Mouse (Mus musculus) embryo, embryonic 11.5 days (tissue): Measurements from ENCODE around the gene Sirt3.
A peak's percentile ranks its signal among the peaks of the same experiment; 100 is the strongest.

ENCODE experiments used
- DNase-seq: peaks from one replicate; pipeline ENCODE4 v3.0.0-alpha.2; 2012; ENCODE audit warnings: low read depth, low spot score

Sirt3 gene

DNA sequence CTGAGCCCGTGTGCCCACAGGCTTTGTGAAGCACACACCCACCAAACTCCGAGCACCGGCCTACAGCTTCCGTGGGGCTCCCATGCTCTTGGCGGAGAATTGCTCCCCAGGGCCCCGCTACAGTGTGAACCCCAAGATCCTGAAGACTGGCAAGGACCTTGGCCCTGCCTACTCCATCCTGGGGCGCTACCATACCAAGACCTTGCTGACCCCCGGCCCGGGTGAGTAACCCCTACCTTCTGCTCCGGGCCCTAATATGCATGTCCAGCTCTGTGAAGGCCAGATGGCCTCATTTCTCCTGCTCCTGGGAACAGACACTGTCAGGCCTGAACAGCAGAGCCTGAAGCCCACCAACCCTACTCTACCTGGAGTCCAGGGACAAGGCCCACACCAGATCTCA lies 33.5 kb downstream of the Sirt3 start:
- DNase-seq: no peak

- no peak for DNase-seq
These were observed 34.1 kb downstream of the Sirt3 start, which contains the start of gene Odf3 for GRCm38 (mm10) chr7:140847755-140848580. Gene Odf3, plus strand, starts transcription at chr7:140847805.

- no peak for DNase-seq
These were observed 35.4 kb downstream of the Sirt3 start for GRCm38 (mm10) chr7:140846676-140847075.

DNA sequence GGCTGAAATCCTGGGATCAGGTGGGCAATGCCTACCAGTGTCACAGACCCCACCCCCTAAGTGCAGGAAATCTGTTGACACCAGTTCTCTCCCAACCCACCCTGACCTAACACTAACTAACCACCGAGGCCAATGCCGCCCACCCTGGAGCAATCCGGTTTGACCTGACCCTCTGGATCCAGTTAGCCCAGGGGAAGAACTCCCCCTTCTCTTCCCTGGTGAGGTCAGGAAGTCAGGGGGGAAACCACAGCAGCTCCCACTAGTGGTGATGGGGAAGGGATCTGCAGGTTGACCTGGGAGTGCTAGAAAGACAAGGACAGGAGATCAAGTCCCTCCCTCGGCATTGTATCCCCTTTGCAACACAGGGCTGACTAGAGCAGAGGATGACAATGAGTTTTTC lies 36.4 kb downstream of the Sirt3 start:
- DNase-seq: no peak

GRCm38 (mm10) chr7:140844905-140845665 lies 37.0 kb downstream of the Sirt3 start, which contains the start of gene Scgb1c1:
Gene Scgb1c1, plus strand, starts transcription at chr7:140845547.
- DNase-seq: peak; percentile 81

- no peak for DNase-seq
These were observed 38.3 kb downstream of the Sirt3 start for GRCm38 (mm10) chr7:140843806-140844205.

DNA sequence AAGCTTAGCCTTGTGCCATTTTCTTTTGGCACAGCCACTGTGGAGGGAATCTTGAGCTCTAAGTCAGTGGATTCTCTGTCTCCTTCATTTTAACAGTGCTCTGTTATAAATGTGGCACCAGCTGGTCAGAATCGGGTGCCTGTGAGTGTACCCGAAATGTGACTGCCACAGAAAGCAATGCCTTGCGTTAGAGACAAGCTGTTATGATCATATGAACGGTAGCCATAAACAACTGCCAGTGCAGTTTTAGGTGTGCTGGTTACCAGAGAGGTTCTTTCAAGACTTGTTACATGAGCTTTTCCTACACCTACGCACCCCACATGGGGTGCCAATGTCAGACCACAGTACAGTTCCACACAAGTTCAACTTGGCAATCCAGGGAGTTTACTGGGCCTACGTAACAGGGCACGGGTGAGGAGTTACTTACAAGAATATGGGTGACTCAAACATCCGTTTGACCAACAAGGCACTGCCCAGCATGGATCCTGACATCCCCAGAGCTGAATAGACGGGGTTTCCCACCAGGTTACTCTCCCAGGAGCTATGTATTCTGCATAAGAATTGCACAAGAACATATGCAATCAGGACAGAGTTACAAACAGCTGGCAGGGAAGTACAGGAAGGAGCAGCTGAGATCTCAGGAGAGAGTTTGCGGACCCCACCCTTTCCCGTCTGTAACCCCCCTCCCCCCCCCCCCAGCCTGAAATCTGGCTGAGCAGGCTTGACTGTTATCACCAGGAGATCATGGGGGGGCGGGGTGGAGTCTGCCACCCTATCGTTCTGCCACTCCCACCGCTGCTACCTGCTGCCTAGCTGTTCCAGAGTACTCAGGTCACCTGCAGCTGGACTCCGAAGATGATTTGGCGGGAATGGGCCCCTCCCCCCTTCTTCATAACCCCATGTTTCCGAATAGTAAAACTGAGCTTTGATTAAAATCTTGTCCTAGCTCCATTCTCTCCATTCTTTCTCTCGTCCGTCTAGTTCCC lies 41.1 kb downstream of the Sirt3 start:
- DNase-seq: no peak

GRCm38 (mm10) chr7:140839556-140839955 lies 42.6 kb downstream of the Sirt3 start:
- DNase-seq: no peak

- DNase-seq: no peak
These were observed 45.6 kb downstream of the Sirt3 start for GRCm38 (mm10) chr7:140836243-140837115.

- no peak for DNase-seq
These were observed 46.4 kb downstream of the Sirt3 start for GRCm38 (mm10) chr7:140835758-140836087.

- no peak for DNase-seq
These were observed 46.9 kb downstream of the Sirt3 start, which contains the start of gene Urah for GRCm38 (mm10) chr7:140834968-140835757. Gene Urah, plus strand, starts transcription at chr7:140835018.

GRCm38 (mm10) chr7:140833341-140833740 lies 48.8 kb downstream of the Sirt3 start:
- DNase-seq: no peak

DNA sequence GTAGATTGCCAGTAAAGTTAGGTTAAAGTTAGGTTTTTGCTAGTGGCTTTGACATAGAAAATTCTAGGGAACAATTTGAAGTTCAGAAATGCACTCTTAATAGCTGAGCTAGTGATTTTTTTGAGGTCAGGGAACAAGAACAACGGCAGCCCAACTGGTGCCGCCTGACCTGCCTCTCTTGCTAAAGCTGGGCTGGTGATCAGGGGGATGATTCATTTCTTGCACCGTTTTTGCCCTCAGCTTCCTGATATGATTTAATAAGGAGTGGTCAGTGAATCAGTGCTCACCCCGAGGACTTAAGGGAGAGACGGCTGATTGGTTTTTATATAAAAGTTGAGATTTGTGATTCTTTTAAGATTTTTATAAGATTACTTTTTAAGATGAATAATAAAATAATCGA lies 50.7 kb downstream of the Sirt3 start:
- DNase-seq: no peak

GRCm38 (mm10) chr7:140828171-140828881 lies 53.8 kb downstream of the Sirt3 start:
- DNase-seq: no peak

DNA sequence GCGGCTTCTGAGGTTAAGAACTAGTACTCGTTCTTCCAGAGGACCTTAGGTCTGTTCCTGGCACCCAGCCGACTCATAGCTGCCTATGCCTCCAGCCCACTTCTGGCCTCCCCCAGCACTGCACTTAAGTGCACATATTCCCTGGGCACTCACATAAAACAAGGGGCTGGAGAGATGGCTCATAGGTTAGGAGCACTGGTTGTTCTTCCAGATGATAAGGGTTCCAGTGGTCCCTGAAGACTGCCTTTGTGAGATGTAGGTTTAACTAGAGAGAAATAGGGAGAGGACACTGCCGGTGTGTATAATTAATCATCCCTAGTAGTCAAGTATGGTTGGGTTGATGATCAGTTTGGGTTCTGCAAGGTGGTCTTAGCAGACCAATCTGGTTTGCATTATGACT lies 59.4 kb downstream of the Sirt3 start:
- DNase-seq: no peak

- DNase-seq: no peak
These were observed 60.3 kb downstream of the Sirt3 start, which contains the start of gene Zfp941 for GRCm38 (mm10) chr7:140821653-140822329. Gene Zfp941, minus strand, starts transcription at chr7:140822178.

DNA sequence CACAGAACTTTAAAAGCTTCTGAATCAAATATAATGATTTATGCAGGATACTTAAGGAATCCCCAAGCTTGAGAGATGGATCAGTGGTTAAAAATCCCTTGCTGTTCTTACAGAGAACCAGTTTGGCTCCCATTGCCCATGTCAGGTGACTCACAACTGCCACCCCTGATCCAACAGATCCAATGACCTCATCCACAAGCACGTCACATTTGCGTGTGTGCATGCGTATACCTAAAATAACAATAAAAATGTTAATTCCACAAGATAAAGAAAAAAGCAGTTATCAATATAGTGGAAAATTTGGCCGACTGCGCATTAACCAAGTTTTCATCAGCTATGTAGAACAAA lies 60.8 kb downstream of the Sirt3 start:
- no peak for DNase-seq

- no peak for DNase-seq
These were observed 61.9 kb downstream of the Sirt3 start for GRCm38 (mm10) chr7:140820173-140820572.
